Mouse (Mus musculus): ENCODE data around the gene Slc17a7. TPM values are rescaled to one million over a fixed set of nuclear protein-coding genes. Genes with fewer than 3 reads are reported as not detected.
"Not testable (repeated sequence)": the region's sequence is repeated elsewhere in the genome, so short reads cannot be mapped to it uniquely, and the experiment has no call there.

Gene Slc17a7
- total RNA-seq, 2 experiments from 2014 or later = 0.17 TPM; not detected in 1

GRCm38 (mm10) chr7:45172974-45173373 is 9.2 kb downstream of the Slc17a7 start:
- ATAC-seq (replicated peaks; ENCODE audit: poor library complexity, severe bottlenecking) = 0 out of 2 replicates have a peak, but pooled peaks have one; percentile 15

- not testable (repeated sequence) for ATAC-seq (replicated peaks; ENCODE audit: poor library complexity, severe bottlenecking)
Observed at GRCm38 (mm10) chr7:45173772-45174171, 10.0 kb downstream of the Slc17a7 start.

GRCm38 (mm10) chr7:45174567-45175280 is 11.0 kb downstream of the Slc17a7 start:
- ATAC-seq (replicated peaks; ENCODE audit: poor library complexity, severe bottlenecking) = peak; percentile 21; the same call in 1 of the 2 replicates

GRCm38 (mm10) chr7:45175398-45175797 is 11.6 kb downstream of the Slc17a7 start:
- ATAC-seq (replicated peaks; ENCODE audit: poor library complexity, severe bottlenecking) = no peak

- ATAC-seq (replicated peaks; ENCODE audit: poor library complexity, severe bottlenecking) = no peak
Observed at GRCm38 (mm10) chr7:45175929-45176328, 12.2 kb downstream of the Slc17a7 start.

GRCm38 (mm10) chr7:45176356-45176755 is 12.6 kb downstream of the Slc17a7 start:
- no peak for ATAC-seq (replicated peaks; ENCODE audit: poor library complexity, severe bottlenecking)

GRCm38 (mm10) chr7:45178550-45178949 is 14.8 kb downstream of the Slc17a7 start:
- ATAC-seq (replicated peaks; ENCODE audit: poor library complexity, severe bottlenecking) = no peak

- ATAC-seq (replicated peaks; ENCODE audit: poor library complexity, severe bottlenecking) = no peak
Observed at GRCm38 (mm10) chr7:45179469-45179868, 15.7 kb downstream of the Slc17a7 start, which contains the start of gene Gfy. Gene Gfy, minus strand, starts transcription at chr7:45179569.

GRCm38 (mm10) chr7:45180896-45181477 is 17.2 kb downstream of the Slc17a7 start, which contains the start of gene Pth2:
Gene Pth2, plus strand, starts transcription at chr7:45180995.
- no peak for ATAC-seq (replicated peaks; ENCODE audit: poor library complexity, severe bottlenecking)

- ATAC-seq (replicated peaks; ENCODE audit: poor library complexity, severe bottlenecking) = peak; percentile 13; the same call in 1 of the 2 replicates
Observed at GRCm38 (mm10) chr7:45181540-45181939, 17.8 kb downstream of the Slc17a7 start.

- peak; percentile 91 for ATAC-seq (replicated peaks; ENCODE audit: poor library complexity, severe bottlenecking)
Observed at GRCm38 (mm10) chr7:45182199-45182601, 18.5 kb downstream of the Slc17a7 start.

GRCm38 (mm10) chr7:45182606-45183005 is 18.9 kb downstream of the Slc17a7 start:
- ATAC-seq (replicated peaks; ENCODE audit: poor library complexity, severe bottlenecking) = peak; percentile 2; the same call in 1 of the 2 replicates

GRCm38 (mm10) chr7:45183672-45184071 is 19.9 kb downstream of the Slc17a7 start:
- ATAC-seq (replicated peaks; ENCODE audit: poor library complexity, severe bottlenecking) = no peak

- no peak for ATAC-seq (replicated peaks; ENCODE audit: poor library complexity, severe bottlenecking)
Observed at GRCm38 (mm10) chr7:45185921-45186320, 22.2 kb downstream of the Slc17a7 start.

- no peak for ATAC-seq (replicated peaks; ENCODE audit: poor library complexity, severe bottlenecking)
Observed at GRCm38 (mm10) chr7:45189600-45189999, 25.9 kb downstream of the Slc17a7 start.

- ATAC-seq (replicated peaks; ENCODE audit: poor library complexity, severe bottlenecking) = no peak
Observed at GRCm38 (mm10) chr7:45190186-45190585, 26.4 kb downstream of the Slc17a7 start.

GRCm38 (mm10) chr7:45191161-45191560 is 27.4 kb downstream of the Slc17a7 start:
- ATAC-seq (replicated peaks; ENCODE audit: poor library complexity, severe bottlenecking) = no peak

GRCm38 (mm10) chr7:45191803-45192363 is 28.1 kb downstream of the Slc17a7 start:
- ATAC-seq (replicated peaks; ENCODE audit: poor library complexity, severe bottlenecking) = no peak

GRCm38 (mm10) chr7:45192585-45193310 is 29.0 kb downstream of the Slc17a7 start:
- ATAC-seq (replicated peaks; ENCODE audit: poor library complexity, severe bottlenecking) = no peak

GRCm38 (mm10) chr7:45193406-45193805 is 29.7 kb downstream of the Slc17a7 start:
- no peak for ATAC-seq (replicated peaks; ENCODE audit: poor library complexity, severe bottlenecking)

Data from granulocyte monocyte progenitor cell, adult 5-6 weeks (primary cell).